Mouse (Mus musculus): ENCODE measurements around the gene Foxp1. TPM values are rescaled to one million over a fixed set of nuclear protein-coding genes. Genes with fewer than 3 reads are reported as not detected.

Foxp1 gene
- polyA plus RNA-seq, 1 experiment from 2014 or later: 45.3 TPM

DNA sequence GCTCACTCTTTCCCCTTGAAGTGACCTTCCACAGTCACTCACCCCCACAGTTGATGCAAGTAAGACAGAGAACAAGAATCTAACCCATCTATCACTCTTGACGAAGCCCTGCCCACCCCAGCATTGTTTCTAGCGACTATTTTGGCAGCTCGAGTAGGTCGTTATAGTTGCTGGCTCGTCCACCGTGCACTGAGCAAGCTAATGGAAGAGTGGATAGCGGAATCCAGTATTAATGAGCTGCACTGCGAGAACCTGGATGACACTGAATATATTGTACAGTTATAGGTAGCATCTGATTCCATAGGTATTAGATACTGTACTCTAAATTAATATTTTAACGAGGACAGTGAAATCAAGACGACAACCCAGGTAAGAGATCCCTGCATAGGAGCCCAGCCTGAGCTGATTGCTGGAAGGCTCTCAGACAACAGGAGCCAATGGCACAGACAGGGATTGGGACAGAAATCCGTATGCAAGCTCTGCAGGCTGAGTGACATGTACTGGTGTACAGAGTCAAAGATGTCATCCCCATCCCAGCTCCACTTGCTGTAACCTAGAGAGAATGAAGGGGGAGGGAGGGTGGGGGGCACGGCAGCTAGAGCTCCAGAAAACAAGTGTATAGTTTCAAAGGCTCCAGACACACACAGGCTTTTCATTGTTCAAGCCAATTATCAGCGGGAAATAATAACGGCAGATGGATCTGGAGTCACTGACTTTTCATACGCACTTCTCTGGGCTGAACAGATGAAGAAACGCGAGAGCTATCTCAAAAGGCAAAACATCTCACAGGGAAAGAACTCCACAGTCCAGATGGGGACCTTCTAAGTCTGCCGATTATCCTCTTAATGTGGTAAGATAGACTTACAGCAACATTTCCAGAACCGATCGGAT, 254.1 kb downstream of the Foxp1 start:
- Histone ChIP-seq H3K4me2 (replicated peaks; ENCODE audit: low read depth) (no peak overlapping the region), H3K4me3 (ENCODE audit: low read depth, low read length) (no peak overlapping the region), H3K4me1 (replicated peaks; ENCODE audit: control insufficient read depth, insufficient read depth, low read length) (peaks cover 16% of the 10 kb centered on the region), H3K27me3 (replicated peaks; ENCODE audit: control insufficient read depth, insufficient read depth, low read length) (no peaks in the 10 kb centered on the region), H3K9me3 (ENCODE audit: control insufficient read depth) (no peaks in the 10 kb centered on the region), H3K27ac (ENCODE audit: low read depth, low read length) (no peak overlapping the region), H3K9ac (ENCODE audit: low read depth, low read length) (no peak overlapping the region), H3K36me3 (ENCODE audit: control insufficient read depth, insufficient read depth) (no peaks in the 10 kb centered on the region)
- 76% methylated on average over 20 of the region's 20 CpGs for WGBS
- ATAC-seq: no peak
- no peak for TF ChIP-seq CTCF (IDR thresholded peaks at IDR 0.05; ENCODE audit: low read depth)

GRCm38 (mm10) chr6:99265945-99266656, 256.4 kb downstream of the Foxp1 start:
- WGBS: 16% methylated on average over 13 of the region's 13 CpGs
- Histone ChIP-seq H3K9me3 (ENCODE audit: control insufficient read depth) (no peaks in the 10 kb centered on the region), H3K36me3 (ENCODE audit: control insufficient read depth, insufficient read depth) (no peaks in the 10 kb centered on the region), H3K4me2 (replicated peaks; ENCODE audit: low read depth) (peak overlapping the region; percentile 63), H3K27me3 (replicated peaks; ENCODE audit: control insufficient read depth, insufficient read depth, low read length) (no peaks in the 10 kb centered on the region), H3K27ac (ENCODE audit: low read depth, low read length) (peak overlapping the region; percentile 85), H3K9ac (ENCODE audit: low read depth, low read length) (peak overlapping the region; percentile 55), H3K4me3 (ENCODE audit: low read depth, low read length) (peak overlapping the region; percentile 32), H3K4me1 (replicated peaks; ENCODE audit: control insufficient read depth, insufficient read depth, low read length) (peaks cover 13% of the 10 kb centered on the region)
- peak; percentile 72 for ATAC-seq
- TF ChIP-seq CTCF (IDR thresholded peaks at IDR 0.05; ENCODE audit: low read depth): 0 out of 2 replicates have a peak, but pooled peaks have one; percentile 6

DNA sequence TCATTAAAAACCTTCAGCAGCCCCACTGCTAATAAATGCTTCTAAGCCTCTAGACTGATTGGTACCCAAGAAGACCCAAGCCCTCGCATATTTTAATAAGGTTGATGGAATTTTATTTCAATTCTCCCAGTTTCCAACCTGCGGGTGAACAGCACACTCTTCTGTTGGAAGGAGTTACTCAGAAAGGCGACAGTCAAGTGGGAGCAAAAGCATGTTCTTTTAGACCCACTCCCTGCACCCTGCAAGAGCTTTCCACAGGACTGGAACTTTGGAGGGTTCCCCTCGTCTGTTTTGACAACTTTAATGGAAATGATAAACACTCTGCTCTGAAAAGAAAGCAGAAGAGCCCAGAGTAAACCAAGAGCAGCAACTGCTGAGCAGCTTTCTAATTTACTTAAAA, 257.3 kb downstream of the Foxp1 start:
- Histone ChIP-seq H3K4me3 (ENCODE audit: low read depth, low read length) (peak overlapping the region; percentile 32; the same call in 1 of the 2 replicates), H3K27me3 (replicated peaks; ENCODE audit: control insufficient read depth, insufficient read depth, low read length) (no peaks in the 10 kb centered on the region), H3K4me2 (replicated peaks; ENCODE audit: low read depth) (peak overlapping the region; percentile 63), H3K9me3 (ENCODE audit: control insufficient read depth) (no peaks in the 10 kb centered on the region), H3K9ac (ENCODE audit: low read depth, low read length) (no peak overlapping the region; the same call in 1 of the 2 replicates), H3K4me1 (replicated peaks; ENCODE audit: control insufficient read depth, insufficient read depth, low read length) (peaks cover 10% of the 10 kb centered on the region), H3K27ac (ENCODE audit: low read depth, low read length) (no peak overlapping the region), H3K36me3 (ENCODE audit: control insufficient read depth, insufficient read depth) (no peaks in the 10 kb centered on the region)
- ATAC-seq: no peak
- peak; percentile 63 for TF ChIP-seq CTCF (IDR thresholded peaks at IDR 0.05; ENCODE audit: low read depth)
- 28% methylated on average over 4 of the region's 4 CpGs for WGBS

DNA sequence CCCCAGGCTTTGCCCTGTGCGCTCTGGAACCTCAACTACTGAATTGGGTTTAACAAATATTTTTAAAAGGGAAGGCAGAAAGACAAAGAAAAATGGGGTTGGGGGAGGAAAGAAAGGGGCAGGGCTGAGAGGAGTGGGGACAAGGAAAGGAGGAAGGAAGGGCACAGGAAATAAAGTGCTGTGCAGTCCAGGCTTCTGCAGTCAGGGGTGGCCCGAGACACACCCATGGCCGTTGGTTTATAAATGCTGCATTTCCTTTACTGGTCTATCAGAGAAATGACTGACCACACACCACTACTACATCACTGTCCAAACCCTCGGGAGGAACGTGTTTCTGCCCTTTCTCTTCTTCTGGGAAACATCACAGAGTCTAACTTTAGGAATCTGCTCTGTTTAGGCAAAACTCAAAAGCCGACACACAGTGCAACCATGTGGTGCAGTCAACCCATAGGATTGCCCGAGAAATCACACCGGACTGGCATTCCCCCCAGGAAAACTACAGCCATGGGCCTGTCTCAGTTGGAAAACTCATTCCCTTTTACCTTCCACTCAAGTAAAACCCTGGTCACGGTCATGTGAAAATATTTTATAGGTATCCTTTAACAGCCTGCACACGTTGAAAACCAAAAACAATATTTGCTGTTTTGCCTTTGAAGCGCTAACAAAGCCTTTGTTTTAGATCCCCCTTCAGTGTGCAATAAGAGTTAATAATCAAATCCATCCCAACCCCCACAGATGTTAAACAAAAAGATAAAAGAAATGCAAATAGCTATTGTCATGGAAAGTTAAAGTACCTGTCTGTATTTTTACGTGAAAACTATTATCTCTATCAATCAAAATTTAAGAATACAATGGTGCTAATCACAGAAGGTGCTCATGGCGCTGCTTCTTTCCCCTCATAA, 258.1 kb downstream of the Foxp1 start:
- Histone ChIP-seq H3K27ac (ENCODE audit: low read depth, low read length) (peak overlapping the region; percentile 63), H3K4me2 (replicated peaks; ENCODE audit: low read depth) (peak overlapping the region; percentile 63), H3K36me3 (ENCODE audit: control insufficient read depth, insufficient read depth) (no peaks in the 10 kb centered on the region), H3K27me3 (replicated peaks; ENCODE audit: control insufficient read depth, insufficient read depth, low read length) (no peaks in the 10 kb centered on the region), H3K9me3 (ENCODE audit: control insufficient read depth) (no peaks in the 10 kb centered on the region), H3K4me3 (ENCODE audit: low read depth, low read length) (peak overlapping the region; percentile 20; the same call in 1 of the 2 replicates), H3K4me1 (replicated peaks; ENCODE audit: control insufficient read depth, insufficient read depth, low read length) (peaks cover 10% of the 10 kb centered on the region), H3K9ac (ENCODE audit: low read depth, low read length) (0 out of 2 replicates have a peak overlapping the region, but pooled peaks have one; percentile 8)
- WGBS: 26% methylated on average over 13 of the region's 13 CpGs
- no peak for ATAC-seq
- TF ChIP-seq CTCF (IDR thresholded peaks at IDR 0.05; ENCODE audit: low read depth): no peak

DNA sequence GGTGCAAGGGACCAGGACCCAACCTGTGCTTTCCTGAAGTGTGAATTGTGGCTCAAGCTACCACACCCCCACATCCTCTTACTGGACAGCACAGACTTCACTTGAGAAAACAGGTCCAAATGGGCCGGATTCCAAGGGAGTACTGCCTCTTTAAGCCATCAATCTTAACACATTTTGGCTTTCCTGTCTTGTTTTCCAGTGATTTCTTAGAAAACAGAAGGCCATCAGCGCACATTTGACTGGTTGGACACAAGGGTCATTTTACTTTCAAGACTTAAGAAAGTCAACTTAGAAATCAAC, 258.7 kb downstream of the Foxp1 start:
- 44% methylated on average over 2 of the region's 2 CpGs for WGBS
- no peak overlapping the region for H3K4me3 ChIP-seq (ENCODE audit: low read depth, low read length)
- H3K9ac ChIP-seq (ENCODE audit: low read depth, low read length): 0 out of 2 replicates have a peak overlapping the region, but pooled peaks have one; percentile 8
- no peak for TF ChIP-seq CTCF (IDR thresholded peaks at IDR 0.05; ENCODE audit: low read depth)
- H3K27ac ChIP-seq (ENCODE audit: low read depth, low read length): peak overlapping the region; percentile 63
- ATAC-seq: no peak
- H3K4me2 ChIP-seq (replicated peaks; ENCODE audit: low read depth): peak overlapping the region; percentile 63
- H3K36me3 ChIP-seq (ENCODE audit: control insufficient read depth, insufficient read depth): no peaks in the 10 kb centered on the region; the same call in none of the 2 replicates
- no peaks in the 10 kb centered on the region for H3K27me3 ChIP-seq (replicated peaks; ENCODE audit: control insufficient read depth, insufficient read depth, low read length)
- no peaks in the 10 kb centered on the region for H3K9me3 ChIP-seq (ENCODE audit: control insufficient read depth)
- H3K4me1 ChIP-seq (replicated peaks; ENCODE audit: control insufficient read depth, insufficient read depth, low read length): peaks cover 10% of the 10 kb centered on the region

Data from intestine, postnatal 0 days (tissue).